Mouse (Mus musculus): ENCODE results near the gene Zdhhc18. TPM values are rescaled to one million over a fixed set of nuclear protein-coding genes. Genes with fewer than 3 reads are reported as not detected.
A peak's percentile ranks its signal among the peaks of the same experiment; 100 is the strongest.

Gene Zdhhc18
- total RNA-seq, 1 experiment: 39.0 TPM

- Histone ChIP-seq H3K27ac (ENCODE audit: insufficient read depth, low read depth, low read length, poor library complexity, severe bottlenecking) (peak overlapping the region; percentile 87; the same call in 1 of the 2 replicates), H3K4me3 (ENCODE audit: insufficient read depth in 1 of 2, low read depth in 1 of 2, low read length in 2 of 2, poor library complexity in 1 of 2, severe bottlenecking in 1 of 2) (peak overlapping the region; percentile 89 to 99), H3K4me1 (ENCODE audit: control insufficient read depth in 2 of 2, insufficient read depth in 2 of 2, low read length in 2 of 2, poor library complexity in 1 of 2) (peaks cover 0 to 22% of the 10 kb centered on the region in 2 experiments; a peak in 2 of 4 replicates), H3K9ac (ENCODE audit: insufficient read depth, low read depth, low read length, poor library complexity, severe bottlenecking) (peak overlapping the region; percentile 91; the same call in 1 of the 2 replicates), H3K9me3 (ENCODE audit: control insufficient read depth, insufficient read depth, low read depth, low read length) (no peaks in the 10 kb centered on the region), H3K36me3 (ENCODE audit: control insufficient read depth, insufficient read depth, low read length, poor library complexity, severe bottlenecking) (peaks cover 2% of the 10 kb centered on the region; the same call in 1 of the 2 replicates)
- in situ Hi-C loops (cut with MboI; ENCODE audit: low sequenced_read_pairs in 2 of 2, unreplicated experiment in 2 of 2): no loop called here
- no peak for DNase-seq (ENCODE audit: low read depth, low spot score)
- TF ChIP-seq ZC3H11A (IDR thresholded peaks at IDR 0.05; ENCODE audit: borderline replicate concordance, low read depth, low read length) (no peak), MAFK (IDR thresholded peaks at IDR 0.05; ENCODE audit: insufficient read depth, low read depth, low read length) (no peak), ZNF384 (IDR thresholded peaks at IDR 0.05; ENCODE audit: low read depth, low read length) (no peak), CHD2 (IDR thresholded peaks at IDR 0.05; ENCODE audit: low read depth, low read length) (no peak), HCFC1 (IDR thresholded peaks at IDR 0.05; ENCODE audit: borderline replicate concordance, insufficient read depth, low read length) (no peak)
Measured at GRCm38 (mm10) chr4:133631769-133632411, 18.1 kb downstream of the Zdhhc18 start.

GRCm38 (mm10) chr4:133631071-133631768 is 18.7 kb downstream of the Zdhhc18 start:
- no peak for DNase-seq (ENCODE audit: low read depth, low spot score)
- peaks cover 2% of the 10 kb centered on the region; the same call in 1 of the 2 replicates for H3K36me3 ChIP-seq (ENCODE audit: control insufficient read depth, insufficient read depth, low read length, poor library complexity, severe bottlenecking)
- peak overlapping the region; percentile 8; the same call in 1 of the 2 replicates for H3K9ac ChIP-seq (ENCODE audit: insufficient read depth, low read depth, low read length, poor library complexity, severe bottlenecking)
- peaks cover 0 to 23% of the 10 kb centered on the region in 2 experiments; a peak in 2 of 4 replicates for H3K4me1 ChIP-seq (ENCODE audit: control insufficient read depth in 2 of 2, insufficient read depth in 2 of 2, low read length in 2 of 2, poor library complexity in 1 of 2)
- TF ChIP-seq MAFK (IDR thresholded peaks at IDR 0.05; ENCODE audit: insufficient read depth, low read depth, low read length) (no peak), HCFC1 (IDR thresholded peaks at IDR 0.05; ENCODE audit: borderline replicate concordance, insufficient read depth, low read length) (no peak), CHD2 (IDR thresholded peaks at IDR 0.05; ENCODE audit: low read depth, low read length) (no peak), ZNF384 (IDR thresholded peaks at IDR 0.05; ENCODE audit: low read depth, low read length) (no peak), ZC3H11A (IDR thresholded peaks at IDR 0.05; ENCODE audit: borderline replicate concordance, low read depth, low read length) (no peak)
- H3K4me3 ChIP-seq (ENCODE audit: insufficient read depth in 1 of 2, low read depth in 1 of 2, low read length in 2 of 2, poor library complexity in 1 of 2, severe bottlenecking in 1 of 2): peak overlapping the region; percentile 34 to 99
- in situ Hi-C loops (cut with MboI; ENCODE audit: low sequenced_read_pairs in 2 of 2, unreplicated experiment in 2 of 2): no loop called here
- no peaks in the 10 kb centered on the region for H3K9me3 ChIP-seq (ENCODE audit: control insufficient read depth, insufficient read depth, low read depth, low read length)
- peak overlapping the region; percentile 42; the same call in 1 of the 2 replicates for H3K27ac ChIP-seq (ENCODE audit: insufficient read depth, low read depth, low read length, poor library complexity, severe bottlenecking)

GRCm38 (mm10) chr4:133630326-133630920 is 19.5 kb downstream of the Zdhhc18 start:
- in situ Hi-C loops (cut with MboI; ENCODE audit: low sequenced_read_pairs in 2 of 2, unreplicated experiment in 2 of 2): no loop called here
- Histone ChIP-seq H3K4me3 (ENCODE audit: insufficient read depth in 1 of 2, low read depth in 1 of 2, low read length in 2 of 2, poor library complexity in 1 of 2, severe bottlenecking in 1 of 2) (no peak overlapping the region), H3K9ac (ENCODE audit: insufficient read depth, low read depth, low read length, poor library complexity, severe bottlenecking) (no peak overlapping the region), H3K4me1 (ENCODE audit: control insufficient read depth in 2 of 2, insufficient read depth in 2 of 2, low read length in 2 of 2, poor library complexity in 1 of 2) (peaks cover 0 to 26% of the 10 kb centered on the region in 2 experiments; a peak in 2 of 4 replicates), H3K27ac (ENCODE audit: insufficient read depth, low read depth, low read length, poor library complexity, severe bottlenecking) (no peak overlapping the region), H3K9me3 (ENCODE audit: control insufficient read depth, insufficient read depth, low read depth, low read length) (no peaks in the 10 kb centered on the region), H3K36me3 (ENCODE audit: control insufficient read depth, insufficient read depth, low read length, poor library complexity, severe bottlenecking) (peaks cover 6% of the 10 kb centered on the region; the same call in 1 of the 2 replicates)
- no peak for TF ChIP-seq HCFC1 (IDR thresholded peaks at IDR 0.05; ENCODE audit: borderline replicate concordance, insufficient read depth, low read length)
- no peak for TF ChIP-seq CHD2 (IDR thresholded peaks at IDR 0.05; ENCODE audit: low read depth, low read length)
- TF ChIP-seq ZC3H11A (IDR thresholded peaks at IDR 0.05; ENCODE audit: borderline replicate concordance, low read depth, low read length): no peak
- TF ChIP-seq MAFK (IDR thresholded peaks at IDR 0.05; ENCODE audit: insufficient read depth, low read depth, low read length): no peak
- TF ChIP-seq ZNF384 (IDR thresholded peaks at IDR 0.05; ENCODE audit: low read depth, low read length): no peak
- no peak for DNase-seq (ENCODE audit: low read depth, low spot score)

GRCm38 (mm10) chr4:133629191-133629590 is 20.8 kb downstream of the Zdhhc18 start:
- H3K4me1 ChIP-seq (ENCODE audit: control insufficient read depth in 2 of 2, insufficient read depth in 2 of 2, low read length in 2 of 2, poor library complexity in 1 of 2): peaks cover 2 to 31% of the 10 kb centered on the region in 2 experiments; a peak in 2 of 4 replicates
- no peak overlapping the region for H3K9ac ChIP-seq (ENCODE audit: insufficient read depth, low read depth, low read length, poor library complexity, severe bottlenecking)
- peaks cover 6% of the 10 kb centered on the region; the same call in 1 of the 2 replicates for H3K36me3 ChIP-seq (ENCODE audit: control insufficient read depth, insufficient read depth, low read length, poor library complexity, severe bottlenecking)
- TF ChIP-seq HCFC1 (IDR thresholded peaks at IDR 0.05; ENCODE audit: borderline replicate concordance, insufficient read depth, low read length): no peak
- no peak for TF ChIP-seq ZC3H11A (IDR thresholded peaks at IDR 0.05; ENCODE audit: borderline replicate concordance, low read depth, low read length)
- no peak for TF ChIP-seq CHD2 (IDR thresholded peaks at IDR 0.05; ENCODE audit: low read depth, low read length)
- TF ChIP-seq MAFK (IDR thresholded peaks at IDR 0.05; ENCODE audit: insufficient read depth, low read depth, low read length): no peak
- no peak for TF ChIP-seq ZNF384 (IDR thresholded peaks at IDR 0.05; ENCODE audit: low read depth, low read length)
- DNase-seq (ENCODE audit: low read depth, low spot score): no peak
- H3K9me3 ChIP-seq (ENCODE audit: control insufficient read depth, insufficient read depth, low read depth, low read length): no peaks in the 10 kb centered on the region
- peak overlapping the region in 1 of 2 experiments; percentile 16; a peak in 1 of 4 replicates for H3K4me3 ChIP-seq (ENCODE audit: insufficient read depth in 1 of 2, low read depth in 1 of 2, low read length in 2 of 2, poor library complexity in 1 of 2, severe bottlenecking in 1 of 2)
- in situ Hi-C loops (cut with MboI; ENCODE audit: low sequenced_read_pairs in 2 of 2, unreplicated experiment in 2 of 2): no loop called here
- no peak overlapping the region for H3K27ac ChIP-seq (ENCODE audit: insufficient read depth, low read depth, low read length, poor library complexity, severe bottlenecking)
